Mouse (Mus musculus) heart, embryonic 13.5 days (tissue): ENCODE data around the gene Smad3. TPM values are rescaled to one million over a fixed set of nuclear protein-coding genes. Genes with fewer than 3 reads are reported as not detected.

Experiments
- polyA plus RNA-seq: library from polyadenylated mRNA; unstranded; fragments of >200 nt; fragmentation: Nextera tagmentation; extraction: Ambion mirVana; gene quantifications from 2 replicates; pipeline ENCODE4 v1.2.1, GENCODE M21; 2015

Gene Smad3
- polyA plus RNA-seq, 1 experiment from 2014 or later, result 11.3 TPM

Other genes starting within 250 kb of the Smad3 start
- 0.08 TPM in 1 of 2 replicates, not detected in the other for gene Iqch, start 155.5 kb downstream of the Smad3 start, polyA plus RNA-seq
- 21.8 and 23.1 TPM in 2 replicates for gene Aagab, start 155.3 kb downstream of the Smad3 start, polyA plus RNA-seq